Mouse (Mus musculus) C2C12 (cell line): ENCODE data around the gene Hebp1.

Experiments used
- CEBPB ChIP-seq: IDR thresholded peaks from one replicate; pipeline ENCODE4 v1.6.1; 2011; ENCODE audit warnings: low read depth, mild to moderate bottlenecking, control low read depth, moderate library complexity
- CTCF ChIP-seq: IDR thresholded peaks from one replicate; pipeline ENCODE4 v1.5.1; 2011; ENCODE audit not compliant: control insufficient read depth, insufficient read depth, insufficient read length
- FOSL1 ChIP-seq: IDR thresholded peaks from one replicate; pipeline ENCODE4 v1.8.0; 2011; ENCODE audit warnings: mild to moderate bottlenecking, low read length; ENCODE audit not compliant: poor library complexity, insufficient read depth, severe bottlenecking
- MAX ChIP-seq: IDR thresholded peaks from one replicate; pipeline ENCODE4 v1.6.1; 2011; ENCODE audit warnings: mild to moderate bottlenecking, control low read depth
- MYOD1 ChIP-seq: IDR thresholded peaks from one replicate; pipeline ENCODE4 v1.6.1; 2011; ENCODE audit warnings: low read depth; ENCODE audit not compliant: control insufficient read depth, insufficient read length
- MYOG ChIP-seq: IDR thresholded peaks from one replicate; pipeline ENCODE4 v1.6.1; 2011; ENCODE audit not compliant: control insufficient read depth, insufficient read length; ENCODE audit errors: extremely low read depth
- USF1 ChIP-seq: IDR thresholded peaks from one replicate; pipeline ENCODE4 v1.6.1; 2011; ENCODE audit warnings: low read depth, mild to moderate bottlenecking, control low read depth, moderate library complexity

- TF ChIP-seq CTCF (no peak), MYOG (no peak), USF1 (no peak), MAX (no peak), FOSL1 (no peak), MYOD1 (no peak), CEBPB (no peak)
Observed at GRCm38 (mm10) chr6:135171736-135172135, 26.1 kb downstream of the Hebp1 start.
